Mouse (Mus musculus): ENCODE measurements around the gene Tatdn3. TPM values are rescaled to one million over a fixed set of nuclear protein-coding genes. Genes with fewer than 3 reads are reported as not detected.

Gene Tatdn3
- polyA plus RNA-seq, 1 experiment = 29.6 TPM

GRCm38 (mm10) chr1:190998027-190998426 is 64.7 kb downstream of the Tatdn3 start:
- H3K27ac ChIP-seq (ENCODE audit: control insufficient read depth, insufficient read depth, low read depth, low read length, poor library complexity) = no peak overlapping the region
- H3K4me1 ChIP-seq (ENCODE audit: control insufficient read depth, insufficient read depth, low read length) = no peaks in the 10 kb centered on the region
- no peak overlapping the region for H3K4me3 ChIP-seq (replicated peaks; ENCODE audit: control insufficient read depth, low read depth, low read length)
- TF ChIP-seq CTCF (IDR thresholded peaks at IDR 0.05; ENCODE audit: control insufficient read depth, insufficient read depth, low read length) (no peak), POLR2A (IDR thresholded peaks at IDR 0.05; ENCODE audit: borderline replicate concordance, control insufficient read depth, low read depth, low read length) (no peak)
- 39% methylated on average over 1 of the region's 1 CpGs for WGBS

GRCm38 (mm10) chr1:190996346-190996877 is 66.3 kb downstream of the Tatdn3 start:
- H3K27ac ChIP-seq (ENCODE audit: control insufficient read depth, insufficient read depth, low read depth, low read length, poor library complexity) = no peak overlapping the region
- H3K4me1 ChIP-seq (ENCODE audit: control insufficient read depth, insufficient read depth, low read length) = no peaks in the 10 kb centered on the region
- TF ChIP-seq CTCF (IDR thresholded peaks at IDR 0.05; ENCODE audit: control insufficient read depth, insufficient read depth, low read length) (no peak), POLR2A (IDR thresholded peaks at IDR 0.05; ENCODE audit: borderline replicate concordance, control insufficient read depth, low read depth, low read length) (no peak)
- 55% methylated on average over 6 of the region's 6 CpGs for WGBS
- H3K4me3 ChIP-seq (replicated peaks; ENCODE audit: control insufficient read depth, low read depth, low read length) = no peak overlapping the region

Other genes starting within 250 kb of the Tatdn3 start
- gene Rps6kc1, start 151.2 kb downstream of the Tatdn3 start, polyA plus RNA-seq (2011; ENCODE audit: insufficient read depth, insufficient read length, low replicate concordance, missing spikeins) = 4.9 and 8.9 TPM in 2 replicates
- 14.3 and 28.3 TPM in 2 replicates for gene Angel2, start 137.8 kb downstream of the Tatdn3 start, polyA plus RNA-seq (2011; ENCODE audit: insufficient read depth, insufficient read length, low replicate concordance, missing spikeins)
- not detected in 2 replicates for gene Vash2, start 83.6 kb downstream of the Tatdn3 start, polyA plus RNA-seq (2011; ENCODE audit: insufficient read depth, insufficient read length, low replicate concordance, missing spikeins)
- 5.2 and 5.7 TPM in 2 replicates for gene Flvcr1, start 36.8 kb downstream of the Tatdn3 start, polyA plus RNA-seq (2011; ENCODE audit: insufficient read depth, insufficient read length, low replicate concordance, missing spikeins)
- gene Spata45, start 26.3 kb downstream of the Tatdn3 start, polyA plus RNA-seq (2011; ENCODE audit: insufficient read depth, insufficient read length, low replicate concordance, missing spikeins) = not detected in 2 replicates
- gene Nsl1, start 80 bp upstream of the Tatdn3 start, polyA plus RNA-seq (2011; ENCODE audit: insufficient read depth, insufficient read length, low replicate concordance, missing spikeins) = 5.5 and 10.6 TPM in 2 replicates
- gene Batf3, start 34.9 kb upstream of the Tatdn3 start, polyA plus RNA-seq (2011; ENCODE audit: insufficient read depth, insufficient read length, low replicate concordance, missing spikeins) = 2.9 and 3.8 TPM in 2 replicates
- gene Fam71a, start 101.9 kb upstream of the Tatdn3 start, polyA plus RNA-seq (2011; ENCODE audit: insufficient read depth, insufficient read length, low replicate concordance, missing spikeins) = not detected in 2 replicates
- gene Atf3, start 155.1 kb upstream of the Tatdn3 start, polyA plus RNA-seq (2011; ENCODE audit: insufficient read depth, insufficient read length, low replicate concordance, missing spikeins) = 8.4 TPM in 1 of 2 replicates, not detected in the other

Data from bone marrow, adult 2 months (tissue).